Mouse (Mus musculus) erythroblast, adult 5-6 weeks (primary cell): ENCODE results near the gene Khdrbs2. TPM values are rescaled to one million over a fixed set of nuclear protein-coding genes. Genes with fewer than 3 reads are reported as not detected.
"Not testable (repeated sequence)": the region's sequence is repeated elsewhere in the genome, so short reads cannot be mapped to it uniquely, and the experiment has no call there.

ENCODE experiments used
- ATAC-seq: replicated peaks from 2 replicates; pipeline ENCODE4 v1.8.0; 2016; ENCODE audit warnings: moderate number of reproducible peaks, mild to moderate bottlenecking, moderate TSS enrichment, inconsistent platforms; ENCODE audit not compliant: poor library complexity, low FRiP score, severe bottlenecking
- total RNA-seq, 2 experiments: library from RNA; stranded (forward) in 1 of 2; stranded (reverse) in 1 of 2; fragments of 150-400 nt in 1 of 2; fragments of 200-764, 138-1000 nt in 1 of 2; gene quantifications; 2 replicates each; pipeline versions ENCODE4 v1.2.3 to v1.2.4; 2015 to 2017; ENCODE audit warnings: low replicate concordance in 2 of 2

Khdrbs2 gene
- total RNA-seq, 2 experiments from 2014 or later, result not detected

GRCm38 (mm10) chr1:32443927-32444326 is 271.4 kb downstream of the Khdrbs2 start:
- ATAC-seq, result no peak

- no peak for ATAC-seq
Measured at GRCm38 (mm10) chr1:32463103-32463516, 290.6 kb downstream of the Khdrbs2 start.

- ATAC-seq, result no peak
Measured at GRCm38 (mm10) chr1:32471022-32471421, 298.5 kb downstream of the Khdrbs2 start.

- no peak for ATAC-seq
Measured at GRCm38 (mm10) chr1:32471502-32472214, 299.1 kb downstream of the Khdrbs2 start.

- ATAC-seq, result no peak
Measured at GRCm38 (mm10) chr1:32487944-32488343, 315.4 kb downstream of the Khdrbs2 start.

GRCm38 (mm10) chr1:32503381-32503780 is 330.9 kb downstream of the Khdrbs2 start:
- no peak for ATAC-seq

GRCm38 (mm10) chr1:32547194-32547593 is 374.7 kb downstream of the Khdrbs2 start, which contains the start of gene Gm5415:
Gene Gm5415 (minus strand): TSS chr1:32547294.
- ATAC-seq, result not testable (repeated sequence)

- no peak for ATAC-seq
Measured at GRCm38 (mm10) chr1:32553459-32553858, 380.9 kb downstream of the Khdrbs2 start.

GRCm38 (mm10) chr1:32553925-32554324 is 381.4 kb downstream of the Khdrbs2 start:
- no peak for ATAC-seq

GRCm38 (mm10) chr1:32568901-32569300 is 396.4 kb downstream of the Khdrbs2 start:
- ATAC-seq, result no peak

GRCm38 (mm10) chr1:32626060-32626459 is 453.5 kb downstream of the Khdrbs2 start:
- no peak for ATAC-seq

GRCm38 (mm10) chr1:32632415-32633354 is 460.2 kb downstream of the Khdrbs2 start:
- no peak for ATAC-seq

GRCm38 (mm10) chr1:32633404-32633803 is 460.9 kb downstream of the Khdrbs2 start:
- ATAC-seq, result no peak

GRCm38 (mm10) chr1:32639118-32639517 is 466.6 kb downstream of the Khdrbs2 start:
- ATAC-seq, result no peak

DNA sequence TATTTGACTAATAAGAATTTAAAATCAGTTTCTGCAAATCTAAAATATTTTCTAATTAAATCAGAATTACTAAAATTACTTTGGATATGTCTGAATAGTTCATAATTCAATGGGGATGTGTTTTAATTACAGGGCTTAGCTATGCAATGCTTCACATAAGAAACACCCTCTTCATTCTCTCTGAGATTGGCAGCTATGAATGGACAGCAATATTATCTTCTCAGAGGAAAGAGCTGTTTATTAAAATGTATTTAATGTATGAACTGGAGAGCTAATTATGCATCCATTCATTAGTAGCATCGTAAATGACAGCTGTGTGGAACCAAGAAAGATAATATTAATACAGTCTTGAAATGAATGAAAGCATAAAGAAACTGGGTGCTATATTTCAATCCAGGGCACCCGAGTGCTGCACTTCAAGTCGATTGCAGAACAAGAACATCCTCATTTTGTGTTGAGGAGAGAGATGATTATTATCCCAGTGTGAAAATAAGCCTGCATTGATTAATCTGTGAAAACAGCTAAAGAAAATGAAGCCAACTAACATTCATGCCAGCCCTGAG is 477.2 kb downstream of the Khdrbs2 start:
- no peak for ATAC-seq

- ATAC-seq, result no peak
Measured at GRCm38 (mm10) chr1:32693806-32694205, 521.3 kb downstream of the Khdrbs2 start.

GRCm38 (mm10) chr1:32700132-32700531 is 527.6 kb downstream of the Khdrbs2 start:
- ATAC-seq, result no peak

DNA sequence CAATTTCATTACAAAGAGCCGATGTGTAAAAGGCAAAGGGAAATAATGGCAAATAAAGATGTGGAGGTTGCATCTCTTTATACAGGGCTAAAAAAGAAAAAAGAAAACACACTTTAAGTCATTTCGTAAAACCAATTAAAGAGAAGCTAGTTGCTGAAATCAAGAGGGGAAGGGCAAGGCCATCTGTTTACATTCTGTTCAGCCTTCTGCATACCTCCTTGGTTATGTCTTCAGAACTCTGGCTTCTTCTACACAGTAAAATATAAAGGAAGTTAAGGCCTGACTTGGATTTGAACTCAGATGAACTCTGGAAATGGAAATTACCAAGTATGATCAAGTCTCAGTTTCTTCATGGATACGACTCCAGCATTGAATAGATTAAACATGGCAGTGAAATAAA is 528.8 kb downstream of the Khdrbs2 start:
- ATAC-seq, result no peak
